Mouse (Mus musculus): ENCODE data around the gene Glis3. TPM values are rescaled to one million over a fixed set of nuclear protein-coding genes. Genes with fewer than 3 reads are reported as not detected.
A peak's percentile ranks its signal among the peaks of the same experiment; 100 is the strongest.

Gene Glis3
- polyA plus RNA-seq, 1 experiment from 2014 or later: 2.3 TPM

GRCm38 (mm10) chr19:28545493-28545892 is 134.4 kb downstream of the Glis3 start:
- WGBS: 58% methylated on average over 1 of the region's 1 CpGs
- H3K4me3 ChIP-seq: no peak overlapping the region
- H3K27me3 ChIP-seq (replicated peaks; ENCODE audit: low read depth, poor library complexity, severe bottlenecking): no peaks in the 10 kb centered on the region
- H3K9me3 ChIP-seq: no peaks in the 10 kb centered on the region
- no peak for DNase-seq (ENCODE audit: low spot score)
- H3K4me1 ChIP-seq: no peaks in the 10 kb centered on the region
- no peaks in the 10 kb centered on the region for H3K36me3 ChIP-seq (replicated peaks)
- H3K27ac ChIP-seq (replicated peaks): no peak overlapping the region

GRCm38 (mm10) chr19:28538813-28539212 is 141.1 kb downstream of the Glis3 start:
- H3K4me1 ChIP-seq: peaks cover 8% of the 10 kb centered on the region
- no peaks in the 10 kb centered on the region for H3K9me3 ChIP-seq
- no peaks in the 10 kb centered on the region for H3K36me3 ChIP-seq (replicated peaks)
- no peak overlapping the region for H3K4me3 ChIP-seq
- H3K27me3 ChIP-seq (replicated peaks; ENCODE audit: low read depth, poor library complexity, severe bottlenecking): no peaks in the 10 kb centered on the region
- peak; percentile 20 for DNase-seq (ENCODE audit: low spot score)
- 47% methylated on average over 9 of the region's 9 CpGs for WGBS
- H3K27ac ChIP-seq (replicated peaks): no peak overlapping the region

GRCm38 (mm10) chr19:28534964-28535363 is 144.9 kb downstream of the Glis3 start:
- Histone ChIP-seq H3K27ac (replicated peaks) (no peak overlapping the region), H3K9me3 (no peaks in the 10 kb centered on the region), H3K4me3 (no peak overlapping the region), H3K4me1 (peaks cover 8% of the 10 kb centered on the region), H3K27me3 (replicated peaks; ENCODE audit: low read depth, poor library complexity, severe bottlenecking) (no peaks in the 10 kb centered on the region), H3K36me3 (replicated peaks) (peaks cover 7% of the 10 kb centered on the region)
- 87% methylated on average over 12 of the region's 12 CpGs for WGBS
- no peak for DNase-seq (ENCODE audit: low spot score)

- H3K27me3 ChIP-seq (replicated peaks; ENCODE audit: low read depth, poor library complexity, severe bottlenecking): no peaks in the 10 kb centered on the region
- WGBS: 68% methylated on average over 3 of the region's 3 CpGs
Observed at GRCm38 (mm10) chr19:28533576-28533975, 146.3 kb downstream of the Glis3 start.

GRCm38 (mm10) chr19:28531750-28532149 is 148.1 kb downstream of the Glis3 start:
- WGBS: 93% methylated on average over 9 of the region's 9 CpGs
- Histone ChIP-seq H3K36me3 (replicated peaks) (peaks cover 7% of the 10 kb centered on the region), H3K9me3 (no peaks in the 10 kb centered on the region), H3K27me3 (replicated peaks; ENCODE audit: low read depth, poor library complexity, severe bottlenecking) (no peaks in the 10 kb centered on the region), H3K4me1 (no peaks in the 10 kb centered on the region), H3K27ac (replicated peaks) (no peak overlapping the region), H3K4me3 (no peak overlapping the region)
- DNase-seq (ENCODE audit: low spot score): no peak

More at GRCm38 (mm10) chr19:28533576-28533975, 146.3 kb downstream of the Glis3 start:
- H3K9me3 ChIP-seq: no peaks in the 10 kb centered on the region
- no peak overlapping the region for H3K4me3 ChIP-seq
- H3K4me1 ChIP-seq: peaks cover 2% of the 10 kb centered on the region; the same call in 1 of the 2 replicates
- peaks cover 7% of the 10 kb centered on the region for H3K36me3 ChIP-seq (replicated peaks)
- DNase-seq (ENCODE audit: low spot score): no peak
- no peak overlapping the region for H3K27ac ChIP-seq (replicated peaks)

GRCm38 (mm10) chr19:28530846-28531245 is 149.0 kb downstream of the Glis3 start:
- no peak overlapping the region for H3K4me3 ChIP-seq
- no peaks in the 10 kb centered on the region for H3K4me1 ChIP-seq
- H3K9me3 ChIP-seq: no peaks in the 10 kb centered on the region
- WGBS: 70% methylated on average over 10 of the region's 10 CpGs
- peak; percentile 48 for DNase-seq (ENCODE audit: low spot score)
- no peak overlapping the region for H3K27ac ChIP-seq (replicated peaks)
- H3K27me3 ChIP-seq (replicated peaks; ENCODE audit: low read depth, poor library complexity, severe bottlenecking): no peaks in the 10 kb centered on the region
- peaks cover 7% of the 10 kb centered on the region for H3K36me3 ChIP-seq (replicated peaks)

GRCm38 (mm10) chr19:28529006-28529405 is 150.9 kb downstream of the Glis3 start:
- H3K4me1 ChIP-seq: peaks cover 2% of the 10 kb centered on the region; the same call in 1 of the 2 replicates
- H3K36me3 ChIP-seq (replicated peaks): peaks cover 7% of the 10 kb centered on the region
- no peak for DNase-seq (ENCODE audit: low spot score)
- no peak overlapping the region for H3K4me3 ChIP-seq
- H3K27ac ChIP-seq (replicated peaks): no peak overlapping the region
- no peaks in the 10 kb centered on the region for H3K27me3 ChIP-seq (replicated peaks; ENCODE audit: low read depth, poor library complexity, severe bottlenecking)
- 94% methylated on average over 13 of the region's 13 CpGs for WGBS
- no peaks in the 10 kb centered on the region for H3K9me3 ChIP-seq

GRCm38 (mm10) chr19:28527446-28527845 is 152.4 kb downstream of the Glis3 start:
- Histone ChIP-seq H3K27ac (replicated peaks) (no peak overlapping the region), H3K9me3 (no peaks in the 10 kb centered on the region), H3K4me3 (no peak overlapping the region), H3K27me3 (replicated peaks; ENCODE audit: low read depth, poor library complexity, severe bottlenecking) (no peaks in the 10 kb centered on the region), H3K4me1 (peaks cover 10% of the 10 kb centered on the region; the same call in 1 of the 2 replicates), H3K36me3 (replicated peaks) (peaks cover 7% of the 10 kb centered on the region)
- WGBS: 95% methylated on average over 5 of the region's 5 CpGs
- no peak for DNase-seq (ENCODE audit: low spot score)

- 92% methylated on average over 3 of the region's 3 CpGs for WGBS
- Histone ChIP-seq H3K4me3 (no peak overlapping the region), H3K9me3 (no peaks in the 10 kb centered on the region), H3K36me3 (replicated peaks) (no peaks in the 10 kb centered on the region), H3K4me1 (peaks cover 19% of the 10 kb centered on the region), H3K27me3 (replicated peaks; ENCODE audit: low read depth, poor library complexity, severe bottlenecking) (no peaks in the 10 kb centered on the region), H3K27ac (replicated peaks) (no peak overlapping the region)
- no peak for DNase-seq (ENCODE audit: low spot score)
Observed at GRCm38 (mm10) chr19:28525331-28525730, 154.5 kb downstream of the Glis3 start.

GRCm38 (mm10) chr19:28522289-28522688 is 157.6 kb downstream of the Glis3 start:
- peaks cover 6% of the 10 kb centered on the region; the same call in 1 of the 2 replicates for H3K27me3 ChIP-seq (replicated peaks; ENCODE audit: low read depth, poor library complexity, severe bottlenecking)
- no peaks in the 10 kb centered on the region for H3K36me3 ChIP-seq (replicated peaks)
- no peaks in the 10 kb centered on the region for H3K9me3 ChIP-seq
- DNase-seq (ENCODE audit: low spot score): no peak
- WGBS: 78% methylated on average over 3 of the region's 3 CpGs
- peaks cover 40% of the 10 kb centered on the region for H3K4me1 ChIP-seq
- H3K4me3 ChIP-seq: no peak overlapping the region
- H3K27ac ChIP-seq (replicated peaks): no peak overlapping the region

GRCm38 (mm10) chr19:28520761-28521181 is 159.1 kb downstream of the Glis3 start:
- Histone ChIP-seq H3K4me3 (no peak overlapping the region), H3K27me3 (replicated peaks; ENCODE audit: low read depth, poor library complexity, severe bottlenecking) (peaks cover 6% of the 10 kb centered on the region; the same call in 1 of the 2 replicates), H3K4me1 (peaks cover 51% of the 10 kb centered on the region), H3K36me3 (replicated peaks) (no peaks in the 10 kb centered on the region), H3K9me3 (no peaks in the 10 kb centered on the region), H3K27ac (replicated peaks) (no peak overlapping the region)
- DNase-seq (ENCODE audit: low spot score): no peak
- 59% methylated on average over 6 of the region's 6 CpGs for WGBS

GRCm38 (mm10) chr19:28520128-28520745 is 159.6 kb downstream of the Glis3 start:
- H3K4me1 ChIP-seq: peaks cover 51% of the 10 kb centered on the region
- H3K9me3 ChIP-seq: no peaks in the 10 kb centered on the region
- no peak for DNase-seq (ENCODE audit: low spot score)
- H3K27me3 ChIP-seq (replicated peaks; ENCODE audit: low read depth, poor library complexity, severe bottlenecking): peaks cover 6% of the 10 kb centered on the region; the same call in 1 of the 2 replicates
- WGBS: 92% methylated on average over 8 of the region's 8 CpGs
- no peaks in the 10 kb centered on the region for H3K36me3 ChIP-seq (replicated peaks)
- H3K27ac ChIP-seq (replicated peaks): peak overlapping the region; percentile 44; the same call in 1 of the 2 replicates
- H3K4me3 ChIP-seq: no peak overlapping the region

- Histone ChIP-seq H3K27me3 (replicated peaks; ENCODE audit: low read depth, poor library complexity, severe bottlenecking) (peaks cover 6% of the 10 kb centered on the region; the same call in 1 of the 2 replicates), H3K4me3 (no peak overlapping the region), H3K36me3 (replicated peaks) (no peaks in the 10 kb centered on the region), H3K4me1 (peaks cover 54% of the 10 kb centered on the region), H3K9me3 (no peaks in the 10 kb centered on the region), H3K27ac (replicated peaks) (no peak overlapping the region)
- 90% methylated on average over 3 of the region's 3 CpGs for WGBS
- DNase-seq (ENCODE audit: low spot score): no peak
Observed at GRCm38 (mm10) chr19:28519296-28519695, 160.6 kb downstream of the Glis3 start.
